Mouse (Mus musculus): ENCODE results near the gene Il23a. TPM values are rescaled to one million over a fixed set of nuclear protein-coding genes. Genes with fewer than 3 reads are reported as not detected.

Gene Il23a
- polyA plus RNA-seq, 1 experiment, result 0.24 TPM

DNA sequence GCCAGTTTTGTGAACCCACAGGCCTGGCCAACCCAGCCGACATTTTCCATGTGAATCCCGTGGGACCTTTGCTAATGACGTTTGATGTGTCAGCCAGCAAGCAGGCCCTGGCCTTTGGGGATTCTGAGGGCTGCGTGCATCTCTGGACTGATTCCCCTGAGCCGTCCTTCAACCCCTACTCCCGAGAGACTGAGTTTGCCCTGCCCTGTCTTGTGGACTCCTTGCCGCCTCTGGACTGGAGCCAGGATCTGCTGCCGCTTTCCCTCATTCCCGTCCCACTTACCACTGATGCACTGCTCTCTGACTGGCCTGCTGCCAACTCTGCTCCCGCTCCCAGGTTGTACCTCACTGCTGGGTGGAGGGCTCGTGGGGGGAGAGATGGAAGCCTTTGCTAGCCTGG, 11.6 kb upstream of the Il23a start:
- Histone ChIP-seq H3K4me2 (ENCODE audit: low read depth) (no peak overlapping the region), H3K36me3 (ENCODE audit: control insufficient read depth, insufficient read depth) (peaks cover 19% of the 10 kb centered on the region), H3K27me3 (ENCODE audit: control insufficient read depth, insufficient read depth, insufficient read length) (no peaks in the 10 kb centered on the region), H3K4me3 (no peak overlapping the region), H3ac (ENCODE audit: control insufficient read depth, insufficient read length) (no peak overlapping the region), H3K79me2 (ENCODE audit: control insufficient read depth, insufficient read depth) (no peaks in the 10 kb centered on the region)
- TF ChIP-seq MYOD1 (IDR thresholded peaks at IDR 0.05; ENCODE audit: control insufficient read depth in 1 of 3, insufficient read length in 2 of 3, low read depth in 2 of 3) (no peak), MAX (IDR thresholded peaks at IDR 0.05; ENCODE audit: low read depth) (no peak), POLR2A (IDR thresholded peaks at IDR 0.05; ENCODE audit: insufficient read length, low read depth) (no peak), MYOG (IDR thresholded peaks at IDR 0.05; ENCODE audit: control insufficient read depth in 1 of 3, insufficient read depth in 1 of 3, insufficient read length in 2 of 3, low read depth in 2 of 3) (no peak), E2F4 (IDR thresholded peaks at IDR 0.05; ENCODE audit: insufficient read depth) (no peak), TCF12 (IDR thresholded peaks at IDR 0.05; ENCODE audit: insufficient read depth, poor library complexity, severe bottlenecking) (no peak), REST (IDR thresholded peaks at IDR 0.05; ENCODE audit: insufficient read depth, insufficient read length) (no peak), TCF3 (IDR thresholded peaks at IDR 0.05; ENCODE audit: insufficient read length, low read depth) (no peak), SRF (IDR thresholded peaks at IDR 0.05; ENCODE audit: control insufficient read depth, insufficient read length, low read depth) (no peak), POLR2AphosphoS2 (IDR thresholded peaks at IDR 0.05; ENCODE audit: insufficient read length, low read depth) (no peak), USF1 (IDR thresholded peaks at IDR 0.05; ENCODE audit: low read depth) (no peak)

DNA sequence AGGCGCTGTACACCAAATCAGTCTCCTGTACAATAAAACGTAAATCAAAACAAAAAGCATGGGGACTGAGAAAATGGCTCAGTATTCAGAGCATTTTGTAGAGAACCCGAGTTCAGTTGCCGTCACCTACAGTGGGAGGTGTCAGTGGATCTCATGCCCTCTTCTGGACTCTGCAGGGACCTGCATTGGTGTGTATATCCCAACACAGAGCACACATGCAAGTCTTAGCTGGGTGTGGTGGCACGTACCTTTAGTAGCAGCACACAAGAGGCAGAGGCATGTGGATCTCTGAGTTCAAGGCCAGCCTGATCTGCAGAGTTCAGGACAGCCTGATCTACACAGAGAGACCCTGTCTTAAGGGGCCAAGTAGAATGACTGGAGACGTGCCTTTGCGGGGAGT, 11.1 kb upstream of the Il23a start:
- H3K27me3 ChIP-seq (ENCODE audit: control insufficient read depth, insufficient read depth, insufficient read length), result no peaks in the 10 kb centered on the region
- H3K4me2 ChIP-seq (ENCODE audit: low read depth), result no peak overlapping the region
- H3K36me3 ChIP-seq (ENCODE audit: control insufficient read depth, insufficient read depth), result peaks cover 19% of the 10 kb centered on the region
- TF ChIP-seq POLR2AphosphoS2 (IDR thresholded peaks at IDR 0.05; ENCODE audit: insufficient read length, low read depth), result no peak
- TF ChIP-seq TCF3 (IDR thresholded peaks at IDR 0.05; ENCODE audit: insufficient read length, low read depth), result no peak
- no peak for TF ChIP-seq MAX (IDR thresholded peaks at IDR 0.05; ENCODE audit: low read depth)
- no peak for TF ChIP-seq POLR2A (IDR thresholded peaks at IDR 0.05; ENCODE audit: insufficient read length, low read depth)
- TF ChIP-seq REST (IDR thresholded peaks at IDR 0.05; ENCODE audit: insufficient read depth, insufficient read length), result no peak
- TF ChIP-seq MYOG (IDR thresholded peaks at IDR 0.05; ENCODE audit: control insufficient read depth in 1 of 3, insufficient read depth in 1 of 3, insufficient read length in 2 of 3, low read depth in 2 of 3), result no peak
- no peak for TF ChIP-seq SRF (IDR thresholded peaks at IDR 0.05; ENCODE audit: control insufficient read depth, insufficient read length, low read depth)
- TF ChIP-seq MYOD1 (IDR thresholded peaks at IDR 0.05; ENCODE audit: control insufficient read depth in 1 of 3, insufficient read length in 2 of 3, low read depth in 2 of 3), result no peak
- no peak for TF ChIP-seq TCF12 (IDR thresholded peaks at IDR 0.05; ENCODE audit: insufficient read depth, poor library complexity, severe bottlenecking)
- TF ChIP-seq USF1 (IDR thresholded peaks at IDR 0.05; ENCODE audit: low read depth), result no peak
- no peak for TF ChIP-seq CEBPB (IDR thresholded peaks at IDR 0.05; ENCODE audit: insufficient read depth, poor library complexity, severe bottlenecking)
- no peak for TF ChIP-seq E2F4 (IDR thresholded peaks at IDR 0.05; ENCODE audit: insufficient read depth)
- H3K79me2 ChIP-seq (ENCODE audit: control insufficient read depth, insufficient read depth), result peaks cover under 1% of the 10 kb centered on the region
- H3ac ChIP-seq (ENCODE audit: control insufficient read depth, insufficient read length), result no peak overlapping the region
- H3K4me3 ChIP-seq, result no peak overlapping the region

DNA sequence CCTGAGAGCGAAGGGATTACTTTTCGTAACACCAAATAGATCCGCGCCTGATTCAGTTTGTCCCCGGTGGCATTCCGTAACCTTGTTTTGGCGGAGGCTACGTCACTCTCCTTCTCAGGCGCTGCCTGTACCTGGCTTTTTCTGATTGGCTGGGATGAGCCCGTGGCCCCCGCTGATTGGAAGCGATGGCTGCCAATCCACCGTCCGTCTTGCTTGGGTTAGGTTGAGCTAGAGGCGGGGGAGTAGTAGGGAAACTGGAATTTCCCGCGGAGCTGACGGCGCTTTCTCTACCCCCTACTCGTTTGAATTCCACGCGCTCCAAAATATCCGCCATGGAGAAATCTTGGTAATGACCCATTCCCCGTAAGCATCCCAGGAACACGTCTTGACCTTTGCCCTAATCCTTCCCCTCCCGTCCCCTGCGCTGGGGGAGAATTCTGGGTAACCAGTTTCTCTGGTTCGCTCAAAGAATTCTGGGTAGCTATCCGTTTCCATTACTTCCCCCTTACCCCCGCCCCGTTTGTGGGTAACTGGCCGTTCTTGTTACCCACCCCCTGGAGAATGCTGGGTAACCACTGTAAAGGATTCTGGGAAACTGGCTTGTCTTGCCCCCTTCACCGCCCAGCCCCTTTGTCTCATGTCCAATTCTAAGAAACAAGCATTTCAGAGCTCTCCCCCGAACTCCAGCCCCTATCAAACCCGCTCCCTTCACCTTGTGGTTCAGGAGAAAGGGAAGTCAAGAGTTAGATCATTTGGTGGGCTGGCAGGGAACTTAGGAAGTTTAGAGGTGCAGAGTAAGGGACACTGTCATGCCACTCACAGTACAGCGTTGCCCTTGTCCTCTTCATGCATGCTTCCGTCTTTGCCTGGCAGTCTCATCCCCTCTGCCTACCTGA, 4.8 kb upstream of the Il23a start, which contains the start of gene Pan2:
Pan2 (plus strand) TSS at position 210 of the 896 bp plus-strand sequence.
- TF ChIP-seq USF1 (IDR thresholded peaks at IDR 0.05; ENCODE audit: low read depth) (no peak), TCF12 (IDR thresholded peaks at IDR 0.05; ENCODE audit: insufficient read depth, poor library complexity, severe bottlenecking) (no peak), E2F4 (IDR thresholded peaks at IDR 0.05; ENCODE audit: insufficient read depth) (no peak), CEBPB (IDR thresholded peaks at IDR 0.05; ENCODE audit: insufficient read depth, poor library complexity, severe bottlenecking) (no peak), SRF (IDR thresholded peaks at IDR 0.05; ENCODE audit: control insufficient read depth, insufficient read length, low read depth) (peak; percentile 17), REST (IDR thresholded peaks at IDR 0.05; ENCODE audit: insufficient read depth, insufficient read length) (no peak), MYOD1 (IDR thresholded peaks at IDR 0.05; ENCODE audit: control insufficient read depth in 1 of 3, insufficient read length in 2 of 3, low read depth in 2 of 3) (no peak), TCF3 (IDR thresholded peaks at IDR 0.05; ENCODE audit: insufficient read length, low read depth) (no peak), MYOG (IDR thresholded peaks at IDR 0.05; ENCODE audit: control insufficient read depth in 1 of 3, insufficient read depth in 1 of 3, insufficient read length in 2 of 3, low read depth in 2 of 3) (no peak), MAX (IDR thresholded peaks at IDR 0.05; ENCODE audit: low read depth) (no peak), POLR2A (IDR thresholded peaks at IDR 0.05; ENCODE audit: insufficient read length, low read depth) (peak; percentile 57), POLR2AphosphoS2 (IDR thresholded peaks at IDR 0.05; ENCODE audit: insufficient read length, low read depth) (peak; percentile 64)
- no peaks in the 10 kb centered on the region for H3K27me3 ChIP-seq (ENCODE audit: control insufficient read depth, insufficient read depth, insufficient read length)
- H3ac ChIP-seq (ENCODE audit: control insufficient read depth, insufficient read length), result peak within 1 kb of the TSS; percentile 3
- H3K4me2 ChIP-seq (ENCODE audit: low read depth), result peak within 1 kb of the TSS; percentile 98
- peak within 1 kb of the TSS; percentile 61 for H3K4me3 ChIP-seq
- H3K36me3 ChIP-seq (ENCODE audit: control insufficient read depth, insufficient read depth), result peaks cover 4% of the 10 kb centered on the region
- H3K79me2 ChIP-seq (ENCODE audit: control insufficient read depth, insufficient read depth), result peaks cover 13% of the 10 kb centered on the region

DNA sequence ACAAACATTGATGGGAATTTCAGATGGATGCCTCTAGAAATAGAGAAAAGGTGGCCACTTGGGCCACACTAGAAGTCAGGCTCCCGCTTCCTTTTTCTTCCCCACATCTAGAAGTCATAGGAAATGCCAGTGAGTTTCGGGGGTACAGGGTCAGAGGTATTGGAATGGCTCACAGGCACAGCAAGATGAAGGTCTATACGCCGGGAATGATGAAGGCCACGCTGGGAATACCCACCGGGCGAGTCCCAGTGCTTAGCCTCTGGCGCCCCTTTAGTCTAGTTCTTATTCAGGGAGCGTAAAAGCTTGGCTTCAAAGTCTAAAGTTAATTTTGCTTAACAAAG, 4.2 kb upstream of the Il23a start:
- Histone ChIP-seq H3K36me3 (ENCODE audit: control insufficient read depth, insufficient read depth) (no peaks in the 10 kb centered on the region), H3K79me2 (ENCODE audit: control insufficient read depth, insufficient read depth) (peaks cover 13% of the 10 kb centered on the region), H3K4me2 (ENCODE audit: low read depth) (peak overlapping the region; percentile 98), H3K4me3 (peak overlapping the region; percentile 61), H3K27me3 (ENCODE audit: control insufficient read depth, insufficient read depth, insufficient read length) (no peaks in the 10 kb centered on the region), H3ac (ENCODE audit: control insufficient read depth, insufficient read length) (peak overlapping the region; percentile 3)
- TF ChIP-seq MYOG (IDR thresholded peaks at IDR 0.05; ENCODE audit: control insufficient read depth in 1 of 3, insufficient read depth in 1 of 3, insufficient read length in 2 of 3, low read depth in 2 of 3) (no peak), SRF (IDR thresholded peaks at IDR 0.05; ENCODE audit: control insufficient read depth, insufficient read length, low read depth) (no peak), MAX (IDR thresholded peaks at IDR 0.05; ENCODE audit: low read depth) (no peak), CEBPB (IDR thresholded peaks at IDR 0.05; ENCODE audit: insufficient read depth, poor library complexity, severe bottlenecking) (no peak), USF1 (IDR thresholded peaks at IDR 0.05; ENCODE audit: low read depth) (no peak), MYOD1 (IDR thresholded peaks at IDR 0.05; ENCODE audit: control insufficient read depth in 1 of 3, insufficient read length in 2 of 3, low read depth in 2 of 3) (no peak), TCF12 (IDR thresholded peaks at IDR 0.05; ENCODE audit: insufficient read depth, poor library complexity, severe bottlenecking) (no peak), E2F4 (IDR thresholded peaks at IDR 0.05; ENCODE audit: insufficient read depth) (no peak), TCF3 (IDR thresholded peaks at IDR 0.05; ENCODE audit: insufficient read length, low read depth) (no peak), POLR2A (IDR thresholded peaks at IDR 0.05; ENCODE audit: insufficient read length, low read depth) (no peak), REST (IDR thresholded peaks at IDR 0.05; ENCODE audit: insufficient read depth, insufficient read length) (no peak), POLR2AphosphoS2 (IDR thresholded peaks at IDR 0.05; ENCODE audit: insufficient read length, low read depth) (no peak)
